Mouse (Mus musculus): ENCODE results near the gene Hist1h4h. TPM values are rescaled to one million over a fixed set of nuclear protein-coding genes. Genes with fewer than 3 reads are reported as not detected.
A peak's percentile ranks its signal among the peaks of the same experiment; 100 is the strongest.
"Not testable (repeated sequence)": the region's sequence is repeated elsewhere in the genome, so short reads cannot be mapped to it uniquely, and the experiment has no call there.

The Hist1h4h gene
- total RNA-seq, 4 experiments from 2014 or later = 381 to 523 (median 406) TPM

DNA sequence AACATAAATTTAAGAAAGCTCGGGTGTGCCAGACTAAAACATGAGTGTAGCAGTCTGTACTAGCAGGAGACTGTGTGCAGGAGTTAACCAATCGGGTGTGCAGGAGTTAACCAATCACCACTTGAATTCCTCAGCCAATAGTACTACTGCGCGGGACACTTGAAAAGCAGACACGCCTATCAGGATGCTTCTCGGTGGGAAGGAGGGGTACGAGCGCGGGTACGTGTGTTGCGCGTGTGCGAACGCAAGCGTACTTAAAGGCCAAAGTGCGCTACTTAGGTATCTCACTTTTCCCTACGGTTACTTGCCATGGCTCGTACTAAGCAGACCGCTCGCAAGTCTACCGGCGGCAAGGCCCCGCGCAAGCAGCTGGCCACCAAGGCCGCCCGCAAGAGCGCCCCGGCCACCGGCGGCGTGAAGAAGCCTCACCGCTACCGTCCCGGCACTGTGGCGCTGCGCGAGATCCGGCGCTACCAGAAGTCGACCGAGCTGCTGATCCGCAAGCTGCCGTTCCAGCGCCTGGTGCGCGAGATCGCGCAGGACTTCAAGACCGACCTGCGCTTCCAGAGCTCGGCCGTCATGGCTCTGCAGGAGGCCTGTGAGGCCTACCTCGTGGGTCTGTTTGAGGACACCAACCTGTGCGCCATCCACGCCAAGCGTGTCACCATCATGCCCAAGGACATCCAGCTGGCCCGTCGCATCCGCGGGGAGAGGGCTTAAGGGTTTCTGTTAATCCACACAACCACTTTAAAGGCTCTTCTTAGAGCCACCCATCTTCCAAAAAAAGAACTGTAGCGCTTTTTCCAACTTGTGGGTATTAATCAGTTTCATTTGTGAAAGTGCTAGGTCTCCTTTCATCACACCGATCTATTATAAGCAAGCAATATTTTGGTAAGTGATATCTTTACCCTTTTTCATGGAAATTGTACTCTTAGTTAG is 4.6 kb downstream of the Hist1h4h start, which contains the start of gene Hist1h3g:
Hist1h3g (plus strand) TSS at position 286 of the 939 bp plus-strand sequence.
- DNase-seq = peak; percentile 86

DNA sequence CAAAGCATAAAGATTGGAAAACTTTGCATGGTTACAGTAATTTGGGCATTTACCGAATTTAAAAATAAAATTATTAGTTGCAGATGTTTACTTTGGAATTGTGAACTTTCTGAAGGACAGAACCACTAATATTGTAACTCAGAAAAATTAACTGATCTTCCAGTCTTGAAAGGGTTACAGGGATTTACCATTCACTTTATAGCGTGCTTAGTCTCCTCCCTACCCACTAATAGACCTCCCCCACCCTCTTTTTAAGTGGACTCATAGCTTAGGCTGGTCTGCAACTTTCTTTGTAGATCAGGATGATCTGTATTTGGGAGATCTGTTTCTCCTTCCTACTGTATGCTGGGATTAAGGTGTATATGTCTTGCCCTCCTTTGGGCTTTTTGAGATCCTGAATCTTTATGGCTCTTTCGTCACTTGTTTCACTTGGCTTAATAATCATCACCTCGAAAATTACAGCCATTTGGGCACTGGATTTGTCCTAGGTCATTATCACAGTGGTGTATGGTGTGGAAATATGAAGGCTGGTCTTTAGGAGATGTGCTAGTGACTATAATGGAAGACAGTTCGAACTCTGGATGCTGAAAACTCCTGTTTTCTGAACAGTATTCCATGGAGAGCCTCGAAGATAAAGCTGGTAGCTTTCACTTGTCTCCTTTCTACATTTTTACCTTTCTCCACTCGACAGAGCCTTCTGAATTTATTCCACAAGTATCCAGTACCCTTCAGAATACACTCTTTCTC is 5.4 kb downstream of the Hist1h4h start:
- DNase-seq = no peak

DNA sequence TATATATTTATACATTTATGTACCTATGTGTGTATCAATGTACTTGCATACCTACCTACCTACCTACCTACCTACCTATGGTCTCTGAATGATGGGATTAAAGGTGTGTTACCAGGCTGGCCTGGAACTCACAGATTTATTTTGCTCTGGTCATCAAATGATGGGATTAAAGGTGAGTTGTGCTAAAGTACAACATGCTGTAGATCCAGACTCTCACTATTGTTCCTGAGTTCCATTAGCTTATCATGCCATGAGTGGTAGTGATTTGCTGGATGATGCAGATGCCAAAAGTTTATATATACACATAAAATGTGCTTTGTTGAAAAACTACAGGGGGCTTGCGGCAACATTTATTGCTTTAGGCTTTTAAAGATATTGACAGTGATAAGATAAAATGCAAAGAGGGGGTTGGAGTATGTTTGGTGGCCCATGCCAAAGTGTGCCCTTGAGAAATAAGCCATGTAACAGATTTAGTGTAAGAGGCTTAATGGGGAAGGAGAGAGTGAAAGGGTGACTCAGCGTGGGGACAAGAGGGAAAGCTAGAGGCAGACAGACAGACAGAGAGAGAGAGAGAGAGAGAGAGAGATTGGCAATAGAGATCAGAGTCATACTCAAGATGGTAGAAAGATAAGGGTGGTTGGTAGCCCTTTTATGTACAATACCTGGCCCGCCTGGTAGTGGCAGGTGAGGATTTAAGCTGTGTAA is 6.3 kb downstream of the Hist1h4h start:
- no peak for DNase-seq

DNA sequence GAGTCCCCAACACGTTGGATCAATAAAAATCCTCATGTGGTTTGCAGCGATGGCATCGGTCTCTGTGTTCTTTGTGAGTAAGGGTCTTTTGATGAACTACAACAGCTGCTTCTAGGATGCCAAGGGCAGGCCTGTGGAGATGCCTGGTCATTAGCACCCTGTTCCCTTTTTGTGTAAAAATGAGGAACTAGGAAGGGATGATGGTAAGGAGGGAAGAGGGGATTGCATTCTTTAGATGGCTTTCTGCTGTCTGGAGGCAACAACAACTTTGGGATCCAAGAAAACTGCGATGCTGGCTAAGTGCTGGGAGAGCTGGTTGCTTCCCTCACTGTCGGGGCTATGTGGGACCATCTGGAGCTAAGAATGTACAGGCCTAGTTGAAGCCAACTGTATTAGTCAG is 7.4 kb downstream of the Hist1h4h start:
- no peak for DNase-seq

DNA sequence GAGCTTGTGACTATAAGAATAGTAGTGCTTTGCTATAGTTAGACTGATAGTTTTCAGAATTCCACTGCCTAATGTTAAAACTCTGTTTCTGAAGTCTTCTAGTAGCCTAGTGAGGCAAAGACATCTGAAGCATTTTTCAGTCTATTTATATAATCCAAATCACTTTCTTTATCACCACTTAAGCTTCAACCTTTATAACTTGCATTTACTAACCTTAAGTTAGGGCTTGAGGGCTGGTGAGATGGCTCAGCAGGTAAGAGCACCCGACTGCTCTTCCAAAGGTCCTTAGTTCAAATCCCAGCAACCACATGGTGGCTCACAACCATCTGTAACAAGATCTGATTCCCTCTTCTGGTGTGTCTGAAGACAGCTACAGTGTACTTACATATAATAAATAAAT is 9.0 kb downstream of the Hist1h4h start:
- DNase-seq = not testable (repeated sequence)

DNA sequence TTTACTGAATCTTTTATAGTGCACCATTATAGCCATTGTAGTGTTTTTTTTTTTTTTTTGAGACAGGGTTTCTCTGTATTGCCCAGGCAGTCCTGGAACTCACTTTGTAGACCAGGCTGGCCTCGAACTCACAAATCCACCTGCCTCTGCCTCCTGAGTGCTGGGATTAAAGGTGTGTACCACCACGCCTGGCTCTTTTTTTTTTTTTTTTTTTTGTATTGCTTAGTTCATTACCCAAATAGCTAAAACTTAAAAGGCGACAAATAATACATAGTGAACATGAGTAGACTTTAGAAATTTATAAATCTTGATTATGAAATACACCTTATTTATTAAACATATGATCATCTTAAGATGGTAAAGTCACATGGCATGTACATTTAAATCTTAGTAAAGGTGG is 10.6 kb downstream of the Hist1h4h start:
- no peak for DNase-seq

DNA sequence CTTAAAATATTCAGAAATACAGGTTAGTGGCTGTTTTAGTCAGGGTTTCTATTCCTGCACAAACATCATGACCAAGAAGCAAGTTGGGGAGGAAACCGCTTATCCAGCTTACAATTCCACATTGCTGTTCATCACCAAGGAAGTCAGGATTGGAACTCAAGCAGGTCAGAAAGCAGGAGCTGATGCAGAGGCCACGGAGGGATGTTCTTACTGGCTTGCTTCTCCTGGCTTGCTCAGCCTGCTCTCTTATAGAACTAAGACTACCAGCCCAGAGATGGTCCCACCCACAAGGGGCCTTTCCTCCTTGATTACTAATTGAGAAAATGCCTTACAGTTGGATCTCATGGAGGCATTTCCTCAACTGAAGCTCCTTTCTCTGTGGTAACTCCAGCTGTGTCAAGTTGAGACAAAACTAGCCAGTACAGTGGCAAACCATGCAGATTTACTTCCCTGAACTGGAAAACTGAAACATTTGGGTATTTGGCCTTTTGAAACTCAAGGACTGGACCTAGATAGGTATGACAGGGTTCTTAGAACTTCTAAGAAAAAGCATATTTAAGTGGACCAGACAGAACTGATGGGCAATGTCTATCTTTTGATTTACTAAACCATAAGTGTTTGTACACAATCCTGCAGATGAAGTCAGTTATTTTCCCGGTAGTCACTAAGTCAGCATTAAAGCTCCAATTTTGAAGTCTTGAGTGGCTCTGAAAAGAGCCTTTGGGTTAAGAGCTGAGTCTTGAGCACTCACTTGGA is 11.6 kb downstream of the Hist1h4h start:
- DNase-seq = not testable (repeated sequence)

DNA sequence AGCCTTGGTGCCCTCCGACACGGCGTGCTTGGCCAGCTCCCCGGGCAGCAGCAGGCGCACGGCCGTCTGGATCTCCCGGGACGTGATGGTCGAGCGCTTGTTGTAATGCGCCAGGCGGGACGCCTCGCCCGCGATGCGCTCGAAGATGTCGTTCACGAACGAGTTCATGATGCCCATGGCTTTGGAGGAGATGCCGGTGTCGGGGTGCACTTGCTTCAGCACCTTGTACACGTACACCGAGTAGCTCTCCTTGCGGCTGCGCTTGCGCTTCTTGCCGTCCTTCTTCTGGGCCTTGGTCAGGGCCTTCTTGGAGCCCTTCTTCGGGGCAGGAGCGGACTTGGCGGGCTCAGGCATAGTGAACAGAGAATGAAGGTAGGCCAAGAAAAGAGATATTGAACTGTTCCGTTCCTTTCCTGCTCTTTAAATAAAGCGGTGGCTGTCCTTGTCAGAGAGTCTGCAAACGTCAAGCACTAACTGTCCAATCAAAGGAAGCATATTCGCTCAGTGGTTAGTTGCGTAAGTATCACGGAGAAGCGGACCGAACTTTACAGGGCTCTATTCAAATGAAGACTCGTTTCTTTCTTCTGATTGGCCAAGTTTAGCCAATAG is 12.3 kb downstream of the Hist1h4h start, which contains the start of gene Hist1h2bh:
Hist1h2bh (minus strand) TSS at position 394 of the 609 bp plus-strand sequence.
- DNase-seq = peak; percentile 79

DNA sequence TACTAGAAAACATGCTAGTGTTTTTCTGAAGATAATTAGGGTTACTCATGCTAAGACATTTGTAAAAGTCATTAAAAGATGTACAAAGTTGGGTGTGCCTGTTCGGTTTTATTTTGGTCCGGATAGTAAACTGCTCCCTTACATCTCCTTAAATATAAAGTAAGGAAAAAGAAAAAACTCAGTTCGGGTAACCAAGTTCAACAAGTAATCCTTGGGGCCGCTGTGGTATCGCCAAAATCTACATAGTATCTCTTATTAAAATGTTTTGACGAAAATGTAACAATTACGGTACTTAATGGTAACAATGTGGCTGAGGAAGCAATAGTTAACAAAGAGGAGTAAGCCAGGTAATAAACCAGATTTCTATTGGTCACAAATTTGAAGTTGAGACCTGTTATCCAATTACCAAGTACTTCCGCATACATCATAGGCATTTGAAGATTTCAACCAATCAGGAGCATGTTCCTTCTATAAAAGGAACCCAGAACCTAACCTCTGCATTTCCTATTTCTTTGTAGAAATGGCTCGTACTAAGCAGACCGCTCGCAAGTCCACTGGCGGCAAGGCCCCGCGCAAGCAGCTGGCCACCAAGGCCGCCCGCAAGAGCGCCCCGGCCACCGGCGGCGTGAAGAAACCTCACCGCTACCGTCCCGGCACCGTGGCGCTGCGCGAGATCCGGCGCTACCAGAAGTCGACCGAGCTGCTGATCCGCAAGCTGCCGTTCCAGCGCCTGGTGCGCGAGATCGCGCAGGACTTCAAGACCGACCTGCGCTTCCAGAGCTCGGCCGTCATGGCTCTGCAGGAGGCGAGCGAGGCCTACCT is 13.3 kb downstream of the Hist1h4h start, which contains the start of gene Hist1h3f:
Hist1h3f (plus strand) TSS at position 88 of the 822 bp plus-strand sequence.
- peak; percentile 54 for DNase-seq

DNA sequence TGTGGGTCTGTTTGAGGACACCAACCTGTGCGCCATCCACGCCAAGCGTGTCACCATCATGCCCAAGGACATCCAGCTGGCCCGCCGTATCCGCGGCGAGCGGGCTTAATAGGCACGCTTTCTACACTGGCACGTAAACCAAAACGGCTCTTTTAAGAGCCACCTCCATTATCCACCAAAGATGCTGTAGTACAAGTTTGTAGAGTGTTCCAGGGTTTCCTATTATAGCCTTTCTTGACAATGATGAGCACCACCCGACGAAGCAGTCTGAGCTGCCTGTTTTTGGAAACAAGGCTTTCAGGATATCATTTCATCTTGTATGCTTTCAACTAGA is 13.9 kb downstream of the Hist1h4h start:
- not testable (repeated sequence) for DNase-seq

DNA sequence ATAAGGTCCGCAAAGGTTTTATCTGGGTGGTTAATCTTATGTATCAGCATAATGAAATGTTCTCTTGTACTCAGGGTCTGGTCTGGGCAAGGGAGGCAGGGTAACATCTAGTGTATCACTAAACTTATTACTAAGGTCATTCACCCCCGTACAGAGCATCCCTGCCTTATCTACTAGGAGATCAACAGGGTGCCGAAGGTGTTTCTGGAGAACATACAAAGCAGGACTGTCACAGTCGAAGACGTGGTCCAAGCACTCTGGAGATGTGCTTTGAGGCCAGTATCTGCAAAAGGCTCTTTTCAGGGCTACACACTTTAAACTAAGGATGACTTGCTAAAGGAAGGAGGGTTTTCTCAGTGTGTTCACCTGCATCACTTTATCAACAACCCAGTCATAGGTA is 15.8 kb downstream of the Hist1h4h start:
- no peak for DNase-seq

DNA sequence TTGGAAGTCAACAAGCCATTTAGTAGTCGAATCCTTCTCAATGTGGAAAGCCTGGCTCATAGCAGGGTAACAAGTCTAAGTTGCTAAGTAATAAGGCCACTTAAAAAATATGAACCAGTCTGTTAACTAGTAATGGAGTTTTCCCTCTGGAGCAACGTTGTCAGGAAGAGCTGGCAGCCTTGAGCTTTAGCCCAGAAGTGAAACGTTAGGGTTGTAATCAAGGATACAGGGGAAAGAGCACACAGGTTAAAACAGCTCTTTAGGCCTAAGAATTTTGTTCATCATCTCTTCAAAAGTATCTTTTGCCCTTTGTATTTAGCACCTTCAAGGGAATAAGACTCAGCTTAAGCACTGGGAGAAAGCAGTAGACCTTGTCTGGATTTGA is 19.9 kb downstream of the Hist1h4h start:
- no peak for DNase-seq

DNA sequence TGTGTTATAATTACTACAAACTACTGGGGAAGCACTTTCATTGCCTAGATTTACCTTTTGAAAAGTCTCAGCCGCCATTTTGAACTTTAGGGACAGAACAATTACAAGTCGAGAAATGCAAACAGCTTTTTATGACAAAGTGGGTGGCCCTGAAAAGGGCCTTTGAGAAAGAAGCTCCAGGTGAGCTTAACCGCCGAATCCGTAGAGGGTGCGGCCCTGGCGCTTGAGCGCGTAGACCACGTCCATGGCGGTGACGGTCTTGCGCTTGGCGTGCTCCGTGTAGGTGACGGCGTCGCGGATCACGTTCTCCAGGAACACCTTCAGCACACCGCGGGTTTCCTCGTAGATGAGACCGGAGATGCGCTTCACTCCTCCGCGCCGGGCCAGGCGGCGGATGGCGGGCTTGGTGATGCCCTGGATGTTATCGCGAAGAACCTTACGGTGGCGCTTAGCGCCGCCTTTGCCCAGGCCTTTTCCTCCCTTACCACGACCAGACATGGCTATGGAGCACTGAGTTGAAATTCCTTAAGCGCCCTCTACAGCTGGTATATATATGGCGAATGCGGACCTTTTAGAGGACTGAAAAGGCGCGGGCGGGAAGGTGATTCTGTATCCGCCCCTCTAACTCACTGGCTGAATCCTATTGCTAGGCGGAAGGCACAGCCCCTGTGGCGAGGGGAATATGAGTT is 20.4 kb downstream of the Hist1h4h start, which contains the start of gene Hist1h4f:
Hist1h4f (minus strand) TSS at position 503 of the 689 bp plus-strand sequence.
- peak; percentile 81 for DNase-seq

DNA sequence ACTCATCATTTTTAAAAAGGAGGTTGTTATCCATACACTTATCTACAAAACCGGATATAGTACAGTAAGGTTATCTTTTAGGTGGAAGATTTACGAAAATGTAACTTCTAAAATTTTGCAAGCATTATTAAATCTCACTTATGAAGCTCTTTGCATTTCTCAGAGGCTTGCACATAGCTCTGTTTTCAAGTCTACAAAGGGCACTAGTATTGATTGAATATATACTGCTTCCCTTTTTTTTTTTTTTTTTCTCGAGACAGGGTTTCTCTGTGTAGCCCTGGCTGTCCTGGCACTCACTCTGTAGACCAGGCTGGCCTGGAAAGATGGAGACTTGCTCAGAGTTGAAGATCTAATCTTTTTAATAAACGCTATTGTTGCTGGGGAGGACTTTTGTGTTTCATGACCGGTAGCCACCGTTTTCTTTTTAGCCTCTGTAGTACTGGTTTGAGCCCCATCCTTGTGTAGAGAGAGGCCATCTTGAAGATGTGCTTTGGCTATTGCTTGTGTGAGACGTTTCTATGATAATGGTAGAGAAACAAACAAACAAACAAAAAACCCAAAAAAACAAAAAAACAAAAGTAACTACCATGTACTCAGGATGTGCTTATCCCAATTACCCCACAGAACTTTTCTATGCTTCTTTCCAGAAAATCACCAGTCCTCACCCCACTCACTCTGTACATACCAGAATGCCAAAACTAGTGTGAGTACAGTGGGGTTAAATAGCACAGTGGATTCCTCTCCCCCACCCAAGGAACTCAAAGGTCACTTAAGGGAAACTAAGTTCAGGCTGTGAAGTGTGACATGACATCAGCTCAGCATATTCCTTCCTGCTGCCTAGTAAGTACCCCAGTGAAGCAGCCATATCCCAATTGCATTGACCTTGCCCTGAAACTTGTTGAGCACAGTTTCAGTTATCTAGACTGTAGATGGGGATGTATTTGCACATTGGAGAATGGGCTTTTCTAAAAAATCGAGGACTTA is 21.4 kb downstream of the Hist1h4h start:
- no peak for DNase-seq

DNA sequence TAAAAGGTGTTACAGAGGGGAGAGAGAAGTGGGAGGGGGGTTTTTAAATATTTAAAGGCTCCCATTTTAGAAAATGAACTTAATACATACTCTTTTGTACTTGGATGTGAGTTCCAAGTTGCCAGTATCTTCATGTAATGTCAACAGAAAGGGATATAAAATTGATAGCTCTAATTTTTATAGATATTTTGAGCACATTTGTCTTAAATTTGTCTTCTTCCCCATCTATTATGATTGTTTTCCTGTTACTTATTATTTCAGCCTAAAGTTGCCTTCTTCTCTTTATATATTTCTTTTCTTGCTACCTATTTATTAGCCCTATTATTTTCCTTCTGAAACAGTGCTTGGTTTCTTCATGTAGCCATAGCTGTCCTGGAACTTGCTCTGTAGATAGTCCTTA is 22.1 kb downstream of the Hist1h4h start, which contains the start of gene Hist1h1d:
Hist1h1d (plus strand) TSS at position 301 of the 400 bp plus-strand sequence.
- DNase-seq = no peak

DNA sequence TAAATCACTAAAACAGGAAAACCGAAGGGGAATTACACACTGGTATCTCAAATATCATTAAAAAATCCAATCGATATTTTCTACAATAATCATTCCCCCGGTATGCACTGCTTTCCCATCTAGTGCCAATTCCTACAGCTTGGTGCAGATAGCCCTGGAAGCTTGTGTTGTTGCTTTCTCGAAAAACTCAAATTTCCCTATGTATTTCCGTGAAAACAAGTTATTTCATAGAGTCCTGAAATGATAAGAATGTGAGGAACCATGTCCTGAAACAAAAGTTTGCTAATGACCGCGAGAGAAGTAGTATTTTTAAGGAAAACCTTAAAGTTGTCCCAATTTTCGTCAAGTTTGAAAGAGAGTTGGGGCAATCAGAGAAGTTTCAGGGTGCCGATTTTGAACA is 23.5 kb downstream of the Hist1h4h start:
- DNase-seq = no peak

DNA sequence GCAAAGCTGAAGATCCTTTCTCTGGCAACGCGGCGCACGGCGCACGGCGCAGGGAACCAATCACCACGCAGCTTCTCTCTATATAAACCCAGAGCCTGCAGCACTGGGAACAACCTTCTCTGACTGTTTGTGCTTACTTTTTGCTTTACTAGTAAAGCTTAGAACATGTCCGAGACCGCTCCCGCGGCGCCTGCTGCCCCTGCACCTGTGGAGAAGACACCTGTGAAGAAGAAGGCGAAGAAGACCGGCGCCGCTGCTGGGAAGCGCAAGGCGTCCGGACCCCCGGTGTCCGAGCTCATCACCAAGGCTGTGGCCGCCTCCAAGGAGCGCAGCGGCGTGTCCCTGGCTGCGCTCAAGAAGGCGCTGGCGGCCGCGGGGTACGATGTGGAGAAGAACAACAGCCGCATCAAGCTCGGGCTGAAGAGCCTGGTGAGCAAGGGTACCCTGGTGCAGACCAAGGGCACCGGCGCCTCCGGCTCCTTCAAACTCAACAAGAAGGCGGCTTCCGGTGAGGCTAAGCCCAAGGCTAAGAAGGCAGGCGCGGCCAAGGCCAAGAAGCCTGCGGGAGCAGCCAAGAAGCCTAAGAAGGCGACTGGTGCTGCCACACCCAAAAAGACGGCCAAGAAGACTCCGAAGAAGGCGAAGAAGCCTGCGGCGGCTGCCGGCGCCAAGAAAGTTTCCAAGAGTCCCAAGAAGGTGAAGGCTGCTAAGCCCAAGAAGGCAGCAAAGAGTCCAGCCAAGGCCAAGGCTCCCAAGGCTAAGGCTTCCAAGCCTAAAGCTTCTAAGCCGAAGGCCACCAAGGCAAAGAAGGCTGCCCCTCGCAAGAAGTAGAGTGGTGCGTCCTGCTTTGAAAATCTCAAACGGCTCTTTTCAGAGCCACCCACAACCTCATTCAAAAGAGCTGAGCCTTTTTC is 24.3 kb downstream of the Hist1h4h start:
- DNase-seq = peak; percentile 67
